Mouse (Mus musculus): ENCODE results near the gene Fer. TPM values are rescaled to one million over a fixed set of nuclear protein-coding genes. Genes with fewer than 3 reads are reported as not detected.

The Fer gene
- polyA plus RNA-seq, 1 experiment from 2014 or later: 36.0 TPM

GRCm38 (mm10) chr17:64116762-64117161 lies 253.9 kb downstream of the Fer start:
- Histone ChIP-seq H3K4me2 (ENCODE audit: low read depth) (no peak overlapping the region), H3K27ac (ENCODE audit: low read depth, low read length) (no peak overlapping the region), H3K27me3 (ENCODE audit: control insufficient read depth, insufficient read depth, low read length) (no peaks in the 10 kb centered on the region), H3K9ac (ENCODE audit: low read length) (no peak overlapping the region), H3K9me3 (ENCODE audit: control insufficient read depth, low read length) (no peaks in the 10 kb centered on the region), H3K4me3 (ENCODE audit: low read depth, low read length) (no peak overlapping the region), H3K4me1 (ENCODE audit: control insufficient read depth, insufficient read depth, low read length) (no peaks in the 10 kb centered on the region), H3K36me3 (ENCODE audit: control insufficient read depth, insufficient read depth, low read length) (no peaks in the 10 kb centered on the region)
- ATAC-seq (ENCODE audit: insufficient read depth, low FRiP score, low TSS enrichment): no peak
- no peak for DNase-seq (ENCODE audit: low spot score)
- WGBS: 82% methylated on average over 6 of the region's 6 CpGs

GRCm38 (mm10) chr17:64119697-64120288 lies 256.9 kb downstream of the Fer start:
- Histone ChIP-seq H3K9me3 (ENCODE audit: control insufficient read depth, low read length) (no peaks in the 10 kb centered on the region), H3K27me3 (ENCODE audit: control insufficient read depth, insufficient read depth, low read length) (no peaks in the 10 kb centered on the region), H3K27ac (ENCODE audit: low read depth, low read length) (no peak overlapping the region), H3K9ac (ENCODE audit: low read length) (no peak overlapping the region), H3K36me3 (ENCODE audit: control insufficient read depth, insufficient read depth, low read length) (no peaks in the 10 kb centered on the region), H3K4me2 (ENCODE audit: low read depth) (no peak overlapping the region), H3K4me1 (ENCODE audit: control insufficient read depth, insufficient read depth, low read length) (no peaks in the 10 kb centered on the region), H3K4me3 (ENCODE audit: low read depth, low read length) (no peak overlapping the region)
- DNase-seq (ENCODE audit: low spot score) (no peak), ATAC-seq (ENCODE audit: insufficient read depth, low FRiP score, low TSS enrichment) (no peak)
- 78% methylated on average over 5 of the region's 5 CpGs for WGBS

- no peaks in the 10 kb centered on the region for H3K36me3 ChIP-seq (ENCODE audit: control insufficient read depth, insufficient read depth, low read length)
- H3K9ac ChIP-seq (ENCODE audit: low read length): no peak overlapping the region
- H3K27me3 ChIP-seq (ENCODE audit: control insufficient read depth, insufficient read depth, low read length): no peaks in the 10 kb centered on the region
- no peak for DNase-seq (ENCODE audit: low spot score)
- no peak overlapping the region for H3K4me2 ChIP-seq (ENCODE audit: low read depth)
- H3K4me1 ChIP-seq (ENCODE audit: control insufficient read depth, insufficient read depth, low read length): no peaks in the 10 kb centered on the region
- no peak overlapping the region for H3K27ac ChIP-seq (ENCODE audit: low read depth, low read length)
- ATAC-seq (ENCODE audit: insufficient read depth, low FRiP score, low TSS enrichment): no peak
- no peaks in the 10 kb centered on the region for H3K9me3 ChIP-seq (ENCODE audit: control insufficient read depth, low read length)
- no peak overlapping the region for H3K4me3 ChIP-seq (ENCODE audit: low read depth, low read length)
- 84% methylated on average over 11 of the region's 11 CpGs for WGBS
Measured at GRCm38 (mm10) chr17:64122556-64122955, 259.7 kb downstream of the Fer start.

GRCm38 (mm10) chr17:64123732-64124131 lies 260.9 kb downstream of the Fer start:
- no peak for DNase-seq (ENCODE audit: low spot score)
- no peak overlapping the region for H3K27ac ChIP-seq (ENCODE audit: low read depth, low read length)
- no peak overlapping the region for H3K9ac ChIP-seq (ENCODE audit: low read length)
- no peaks in the 10 kb centered on the region for H3K4me1 ChIP-seq (ENCODE audit: control insufficient read depth, insufficient read depth, low read length)
- no peaks in the 10 kb centered on the region for H3K9me3 ChIP-seq (ENCODE audit: control insufficient read depth, low read length)
- WGBS: 87% methylated on average over 3 of the region's 3 CpGs
- no peak overlapping the region for H3K4me2 ChIP-seq (ENCODE audit: low read depth)
- H3K4me3 ChIP-seq (ENCODE audit: low read depth, low read length): no peak overlapping the region
- no peak for ATAC-seq (ENCODE audit: insufficient read depth, low FRiP score, low TSS enrichment)
- no peaks in the 10 kb centered on the region for H3K27me3 ChIP-seq (ENCODE audit: control insufficient read depth, insufficient read depth, low read length)
- no peaks in the 10 kb centered on the region for H3K36me3 ChIP-seq (ENCODE audit: control insufficient read depth, insufficient read depth, low read length)

- no peaks in the 10 kb centered on the region for H3K4me1 ChIP-seq (ENCODE audit: control insufficient read depth, insufficient read depth, low read length)
- H3K4me3 ChIP-seq (ENCODE audit: low read depth, low read length): no peak overlapping the region
- no peak for ATAC-seq (ENCODE audit: insufficient read depth, low FRiP score, low TSS enrichment)
- H3K4me2 ChIP-seq (ENCODE audit: low read depth): no peak overlapping the region
- no peak overlapping the region for H3K27ac ChIP-seq (ENCODE audit: low read depth, low read length)
- no peak for DNase-seq (ENCODE audit: low spot score)
- no peaks in the 10 kb centered on the region for H3K9me3 ChIP-seq (ENCODE audit: control insufficient read depth, low read length)
- WGBS: 96% methylated on average over 5 of the region's 5 CpGs
- H3K9ac ChIP-seq (ENCODE audit: low read length): no peak overlapping the region
- no peaks in the 10 kb centered on the region for H3K27me3 ChIP-seq (ENCODE audit: control insufficient read depth, insufficient read depth, low read length)
- no peaks in the 10 kb centered on the region for H3K36me3 ChIP-seq (ENCODE audit: control insufficient read depth, insufficient read depth, low read length)
Measured at GRCm38 (mm10) chr17:64126904-64127303, 264.0 kb downstream of the Fer start.

- WGBS: 59% methylated on average over 2 of the region's 2 CpGs
- no peak overlapping the region for H3K27ac ChIP-seq (ENCODE audit: low read depth, low read length)
- no peak for DNase-seq (ENCODE audit: low spot score)
Measured at GRCm38 (mm10) chr17:64129750-64130149, 266.9 kb downstream of the Fer start.

GRCm38 (mm10) chr17:64130356-64130755 lies 267.5 kb downstream of the Fer start:
- Histone ChIP-seq H3K9me3 (ENCODE audit: control insufficient read depth, low read length) (no peaks in the 10 kb centered on the region), H3K4me1 (ENCODE audit: control insufficient read depth, insufficient read depth, low read length) (no peaks in the 10 kb centered on the region), H3K9ac (ENCODE audit: low read length) (no peak overlapping the region), H3K36me3 (ENCODE audit: control insufficient read depth, insufficient read depth, low read length) (no peaks in the 10 kb centered on the region), H3K27ac (ENCODE audit: low read depth, low read length) (no peak overlapping the region), H3K27me3 (ENCODE audit: control insufficient read depth, insufficient read depth, low read length) (no peaks in the 10 kb centered on the region), H3K4me3 (ENCODE audit: low read depth, low read length) (no peak overlapping the region), H3K4me2 (ENCODE audit: low read depth) (no peak overlapping the region)
- ATAC-seq (ENCODE audit: insufficient read depth, low FRiP score, low TSS enrichment) (no peak), DNase-seq (ENCODE audit: low spot score) (no peak)
- WGBS: 72% methylated on average over 3 of the region's 3 CpGs

More at GRCm38 (mm10) chr17:64129750-64130149, 266.9 kb downstream of the Fer start:
- no peaks in the 10 kb centered on the region for H3K9me3 ChIP-seq (ENCODE audit: control insufficient read depth, low read length)
- H3K27me3 ChIP-seq (ENCODE audit: control insufficient read depth, insufficient read depth, low read length): no peaks in the 10 kb centered on the region
- no peak overlapping the region for H3K4me3 ChIP-seq (ENCODE audit: low read depth, low read length)
- no peak overlapping the region for H3K4me2 ChIP-seq (ENCODE audit: low read depth)
- no peak for ATAC-seq (ENCODE audit: insufficient read depth, low FRiP score, low TSS enrichment)
- H3K9ac ChIP-seq (ENCODE audit: low read length): no peak overlapping the region
- H3K4me1 ChIP-seq (ENCODE audit: control insufficient read depth, insufficient read depth, low read length): no peaks in the 10 kb centered on the region
- no peaks in the 10 kb centered on the region for H3K36me3 ChIP-seq (ENCODE audit: control insufficient read depth, insufficient read depth, low read length)

GRCm38 (mm10) chr17:64132183-64132582 lies 269.3 kb downstream of the Fer start:
- H3K9me3 ChIP-seq (ENCODE audit: control insufficient read depth, low read length): no peaks in the 10 kb centered on the region
- 78% methylated on average over 6 of the region's 6 CpGs for WGBS
- H3K4me2 ChIP-seq (ENCODE audit: low read depth): no peak overlapping the region
- H3K36me3 ChIP-seq (ENCODE audit: control insufficient read depth, insufficient read depth, low read length): no peaks in the 10 kb centered on the region
- no peak overlapping the region for H3K27ac ChIP-seq (ENCODE audit: low read depth, low read length)
- H3K9ac ChIP-seq (ENCODE audit: low read length): no peak overlapping the region
- no peaks in the 10 kb centered on the region for H3K4me1 ChIP-seq (ENCODE audit: control insufficient read depth, insufficient read depth, low read length)
- ATAC-seq (ENCODE audit: insufficient read depth, low FRiP score, low TSS enrichment): no peak
- DNase-seq (ENCODE audit: low spot score): no peak
- no peak overlapping the region for H3K4me3 ChIP-seq (ENCODE audit: low read depth, low read length)
- H3K27me3 ChIP-seq (ENCODE audit: control insufficient read depth, insufficient read depth, low read length): no peaks in the 10 kb centered on the region

GRCm38 (mm10) chr17:64135941-64136650 lies 273.2 kb downstream of the Fer start:
- DNase-seq (ENCODE audit: low spot score) (no peak), ATAC-seq (ENCODE audit: insufficient read depth, low FRiP score, low TSS enrichment) (no peak)
- WGBS: 69% methylated on average over 8 of the region's 8 CpGs
- Histone ChIP-seq H3K4me3 (ENCODE audit: low read depth, low read length) (no peak overlapping the region), H3K27ac (ENCODE audit: low read depth, low read length) (no peak overlapping the region), H3K9me3 (ENCODE audit: control insufficient read depth, low read length) (no peaks in the 10 kb centered on the region), H3K9ac (ENCODE audit: low read length) (no peak overlapping the region), H3K4me1 (ENCODE audit: control insufficient read depth, insufficient read depth, low read length) (no peaks in the 10 kb centered on the region), H3K4me2 (ENCODE audit: low read depth) (no peak overlapping the region), H3K27me3 (ENCODE audit: control insufficient read depth, insufficient read depth, low read length) (no peaks in the 10 kb centered on the region), H3K36me3 (ENCODE audit: control insufficient read depth, insufficient read depth, low read length) (no peaks in the 10 kb centered on the region)
